Mouse (Mus musculus) liver, embryonic 16.5 days (tissue): Measurements from ENCODE around the gene Mb. TPM values are rescaled to one million over a fixed set of nuclear protein-coding genes. Genes with fewer than 3 reads are reported as not detected.
A peak's percentile ranks its signal among the peaks of the same experiment; 100 is the strongest.
"Not testable (repeated sequence)": the region's sequence is repeated elsewhere in the genome, so short reads cannot be mapped to it uniquely, and the experiment has no call there.

Source experiments
- ATAC-seq: fragments of 200-750 bp; cut with Nextera tagmentation; 2 replicates; pipeline ENCODE4 v1.8.0; 2017; ENCODE audit warnings: low read depth, mild to moderate bottlenecking, moderate number of reproducible peaks, moderate library complexity
- H3K27ac ChIP-seq: fragments of 300-500 bp; sonication (generic); 2 replicates; pipeline ENCODE4 v1.5.1; 2014; ENCODE audit warnings: mild to moderate bottlenecking, low read length
- H3K27me3 ChIP-seq: fragments of 300-500 bp; sonication (generic); 2 replicates; pipeline ENCODE4 v1.6.1; 2014; ENCODE audit warnings: low read depth, low read length, mixed read lengths; ENCODE audit not compliant: control insufficient read depth, insufficient read depth
- H3K36me3 ChIP-seq: fragments of 300-500 bp; sonication (generic); 2 replicates; pipeline ENCODE4 v1.6.1; 2014; ENCODE audit warnings: mild to moderate bottlenecking; ENCODE audit not compliant: control insufficient read depth, insufficient read depth
- H3K4me1 ChIP-seq: fragments of 300-500 bp; sonication (generic); 2 replicates; pipeline ENCODE4 v1.6.1; 2014; ENCODE audit warnings: low read depth, low read length, mixed read lengths; ENCODE audit not compliant: control insufficient read depth
- H3K4me2 ChIP-seq: fragments of 300-500 bp; sonication (generic); 2 replicates; pipeline ENCODE4 v1.6.1; 2014; ENCODE audit warnings: low read depth, low read length, mixed read lengths
- H3K4me3 ChIP-seq: fragments of 300-500 bp; sonication (generic); 2 replicates; pipeline ENCODE4 v1.5.1; 2014; ENCODE audit warnings: low read depth, mild to moderate bottlenecking, low read length
- H3K9ac ChIP-seq: fragments of 300-500 bp; sonication (generic); 2 replicates; pipeline ENCODE4 v1.6.1; 2014; ENCODE audit warnings: low read depth, low read length
- H3K9me3 ChIP-seq: fragments of 300-500 bp; sonication (generic); replicated peaks from 2 replicates; pipeline ENCODE4 v1.6.1; 2016; ENCODE audit warnings: low read length; ENCODE audit not compliant: control insufficient read depth
- whole genome bisulfite sequencing: fragments of 180-500 bp; shearing (Covaris S2); extraction: QIAGEN DNeasy Blood & Tissue Kit; methylation state at CpG from one replicate; pipeline ENCODE4 v1.1.7; 2014; ENCODE audit not compliant: insufficient replicate concordance; 5-methylcytosine and 5-hydroxymethylcytosine counted together
- polyA plus RNA-seq: library from polyadenylated mRNA; unstranded; fragments of >200 nt; fragmentation: Nextera tagmentation; extraction: Ambion mirVana; gene quantifications from 2 replicates; pipeline ENCODE4 v1.2.1, GENCODE M21; 2015

The Mb gene
- polyA plus RNA-seq, 1 experiment from 2014 or later, result 0.25 TPM

GRCm38 (mm10) chr15:77071501-77071900 lies 21.0 kb upstream of the Mb start:
- H3K4me3 ChIP-seq, result no peak overlapping the region
- H3K9ac ChIP-seq, result no peak overlapping the region
- H3K9me3 ChIP-seq, result no peaks in the 10 kb centered on the region
- no peaks in the 10 kb centered on the region for H3K36me3 ChIP-seq
- H3K4me1 ChIP-seq, result peaks cover 2% of the 10 kb centered on the region
- WGBS, result 8% methylated on average over 10 of the region's 10 CpGs
- ATAC-seq, result 0 out of 2 replicates have a peak, but pooled peaks have one; percentile 27
- no peaks in the 10 kb centered on the region for H3K27me3 ChIP-seq
- no peak overlapping the region for H3K4me2 ChIP-seq
- H3K27ac ChIP-seq, result no peak overlapping the region

GRCm38 (mm10) chr15:77070745-77071268 lies 20.3 kb upstream of the Mb start:
- no peak for ATAC-seq
- Histone ChIP-seq H3K9ac (no peak overlapping the region), H3K4me3 (no peak overlapping the region), H3K4me2 (no peak overlapping the region), H3K27ac (no peak overlapping the region), H3K9me3 (no peaks in the 10 kb centered on the region), H3K4me1 (peaks cover 2% of the 10 kb centered on the region), H3K36me3 (no peaks in the 10 kb centered on the region), H3K27me3 (no peaks in the 10 kb centered on the region)
- WGBS, result 60% methylated on average over 11 of the region's 11 CpGs

GRCm38 (mm10) chr15:77069019-77069418 lies 18.5 kb upstream of the Mb start:
- no peak overlapping the region for H3K4me3 ChIP-seq
- no peaks in the 10 kb centered on the region for H3K27me3 ChIP-seq
- no peaks in the 10 kb centered on the region for H3K9me3 ChIP-seq
- H3K4me1 ChIP-seq, result peaks cover 2% of the 10 kb centered on the region
- ATAC-seq, result no peak
- no peak overlapping the region for H3K27ac ChIP-seq
- no peak overlapping the region for H3K4me2 ChIP-seq
- H3K36me3 ChIP-seq, result no peaks in the 10 kb centered on the region
- H3K9ac ChIP-seq, result no peak overlapping the region
- 49% methylated on average over 3 of the region's 3 CpGs for WGBS

GRCm38 (mm10) chr15:77068439-77068861 lies 18.0 kb upstream of the Mb start:
- Histone ChIP-seq H3K27me3 (no peaks in the 10 kb centered on the region), H3K9me3 (no peaks in the 10 kb centered on the region), H3K36me3 (no peaks in the 10 kb centered on the region), H3K27ac (no peak overlapping the region), H3K4me1 (peaks cover 2% of the 10 kb centered on the region), H3K9ac (no peak overlapping the region), H3K4me3 (no peak overlapping the region), H3K4me2 (no peak overlapping the region)
- 55% methylated on average over 3 of the region's 3 CpGs for WGBS
- ATAC-seq, result no peak

GRCm38 (mm10) chr15:77066233-77066632 lies 15.8 kb upstream of the Mb start:
- H3K9me3 ChIP-seq, result no peaks in the 10 kb centered on the region
- H3K36me3 ChIP-seq, result no peaks in the 10 kb centered on the region
- no peaks in the 10 kb centered on the region; the same call in 1 of the 2 replicates for H3K4me1 ChIP-seq
- ATAC-seq, result no peak
- no peak overlapping the region for H3K27ac ChIP-seq
- H3K27me3 ChIP-seq, result no peaks in the 10 kb centered on the region
- no peak overlapping the region for H3K4me3 ChIP-seq
- H3K9ac ChIP-seq, result no peak overlapping the region
- no peak overlapping the region for H3K4me2 ChIP-seq
- WGBS, result 50% methylated on average over 6 of the region's 6 CpGs

GRCm38 (mm10) chr15:77065259-77065852 lies 14.9 kb upstream of the Mb start:
- Histone ChIP-seq H3K4me2 (no peak overlapping the region), H3K36me3 (no peaks in the 10 kb centered on the region), H3K9ac (no peak overlapping the region), H3K27me3 (no peaks in the 10 kb centered on the region), H3K4me3 (no peak overlapping the region), H3K27ac (no peak overlapping the region), H3K9me3 (no peaks in the 10 kb centered on the region), H3K4me1 (no peaks in the 10 kb centered on the region)
- 65% methylated on average over 6 of the region's 6 CpGs for WGBS
- no peak for ATAC-seq

GRCm38 (mm10) chr15:77062746-77063145 lies 12.3 kb upstream of the Mb start:
- Histone ChIP-seq H3K9ac (no peak overlapping the region), H3K9me3 (no peaks in the 10 kb centered on the region), H3K4me1 (no peaks in the 10 kb centered on the region), H3K36me3 (no peaks in the 10 kb centered on the region), H3K27ac (no peak overlapping the region), H3K27me3 (no peaks in the 10 kb centered on the region), H3K4me2 (no peak overlapping the region), H3K4me3 (no peak overlapping the region)
- no peak for ATAC-seq

GRCm38 (mm10) chr15:77059416-77059815 lies 8.9 kb upstream of the Mb start:
- H3K4me1 ChIP-seq, H3K27ac ChIP-seq, H3K4me3 ChIP-seq, H3K27me3 ChIP-seq, H3K4me2 ChIP-seq, ATAC-seq, H3K9ac ChIP-seq, H3K36me3 ChIP-seq, H3K9me3 ChIP-seq: not testable (repeated sequence)
- WGBS, result 70% methylated on average over 4 of the region's 4 CpGs

- no peaks in the 10 kb centered on the region for H3K9me3 ChIP-seq
Observed at GRCm38 (mm10) chr15:77058566-77058965, 8.1 kb upstream of the Mb start.

More at GRCm38 (mm10) chr15:77058566-77058965, 8.1 kb upstream of the Mb start:
- Histone ChIP-seq H3K4me1 (no peaks in the 10 kb centered on the region), H3K4me2 (no peak overlapping the region), H3K27me3 (no peaks in the 10 kb centered on the region), H3K27ac (no peak overlapping the region), H3K36me3 (no peaks in the 10 kb centered on the region), H3K9ac (no peak overlapping the region), H3K4me3 (no peak overlapping the region)
- no peak for ATAC-seq
